Mouse (Mus musculus) megakaryocyte, embryonic 14.5 days (primary cell): ENCODE measurements around the gene Saysd1.

ENCODE experiments used
- FLI1 ChIP-seq: IDR thresholded peaks from 2 replicates; pipeline ENCODE4 v1.6.1; 2012; ENCODE audit warnings: low read length, inconsistent platforms, mixed read lengths
- GATA1 ChIP-seq: IDR thresholded peaks from 3 replicates; pipeline ENCODE4 v1.6.1; 2012; ENCODE audit warnings: mixed read lengths, low read length, inconsistent platforms, borderline replicate concordance

DNA sequence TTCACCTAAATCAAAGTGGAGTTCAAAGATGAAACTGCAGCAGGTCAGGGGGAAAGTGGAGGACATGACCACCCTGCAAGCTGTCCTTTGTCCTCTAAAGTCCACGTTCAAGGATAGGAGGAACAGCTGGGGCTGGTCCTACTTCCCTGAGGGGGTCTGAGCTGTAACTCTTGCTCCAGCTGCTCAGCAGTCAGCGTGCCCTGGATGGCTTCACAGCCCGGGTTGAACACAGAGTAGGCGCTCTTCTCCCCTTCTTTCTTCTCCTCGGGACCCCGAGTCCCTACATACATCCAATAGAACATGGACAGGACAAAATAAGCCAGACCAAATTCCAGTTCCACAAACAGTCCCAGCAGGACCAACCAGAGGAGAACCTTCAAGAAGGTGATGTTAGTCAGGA, 61.2 kb downstream of the Saysd1 start:
- TF ChIP-seq GATA1 (no peak), FLI1 (no peak)
